Mouse (Mus musculus) heart, embryonic 10.5 days (tissue): ENCODE data around the gene Garnl3. TPM values are rescaled to one million over a fixed set of nuclear protein-coding genes. Genes with fewer than 3 reads are reported as not detected.
A peak's percentile ranks its signal among the peaks of the same experiment; 100 is the strongest.

ENCODE experiments used
- DNase-seq: peaks from one replicate; pipeline ENCODE4 v3.0.0-alpha.2; 2017; ENCODE audit warnings: low spot score
- H3K27ac ChIP-seq: fragments of 300-500 bp; sonication (generic); 2 replicates; pipeline ENCODE4 v1.5.1; 2016; ENCODE audit warnings: mild to moderate bottlenecking
- H3K27me3 ChIP-seq: fragments of 300-500 bp; sonication (generic); 2 replicates; pipeline ENCODE4 v1.6.1; 2016; ENCODE audit warnings: mild to moderate bottlenecking; ENCODE audit not compliant: poor library complexity, insufficient read depth, severe bottlenecking
- H3K36me3 ChIP-seq: fragments of 300-500 bp; sonication (generic); 2 replicates; pipeline ENCODE4 v1.6.1; 2016; ENCODE audit warnings: mild to moderate bottlenecking, moderate library complexity
- H3K4me1 ChIP-seq: fragments of 300-500 bp; sonication (generic); 2 replicates; pipeline ENCODE4 v1.6.1; 2016; ENCODE audit warnings: mild to moderate bottlenecking
- H3K4me3 ChIP-seq: fragments of 300-500 bp; sonication (generic); 2 replicates; pipeline ENCODE4 v1.5.1; 2016; ENCODE audit warnings: mild to moderate bottlenecking, moderate library complexity
- H3K9me3 ChIP-seq: fragments of 300-500 bp; sonication (generic); 2 replicates; pipeline ENCODE4 v1.6.1; 2016; ENCODE audit warnings: mild to moderate bottlenecking, moderate library complexity
- WGBS: fragments of 180-500 bp; shearing (Covaris S2); methylation state at CpG from one replicate; pipeline ENCODE4 v1.1.7; 2016; 5-methylcytosine and 5-hydroxymethylcytosine counted together
- polyA plus RNA-seq: library from polyadenylated mRNA; unstranded; fragments of >200 nt; fragmentation: Nextera tagmentation; extraction: Ambion mirVana; gene quantifications from 2 replicates; pipeline ENCODE4 v1.2.1, GENCODE M21; 2016

Garnl3 gene
- polyA plus RNA-seq, 1 experiment from 2014 or later = 10.5 TPM

DNA sequence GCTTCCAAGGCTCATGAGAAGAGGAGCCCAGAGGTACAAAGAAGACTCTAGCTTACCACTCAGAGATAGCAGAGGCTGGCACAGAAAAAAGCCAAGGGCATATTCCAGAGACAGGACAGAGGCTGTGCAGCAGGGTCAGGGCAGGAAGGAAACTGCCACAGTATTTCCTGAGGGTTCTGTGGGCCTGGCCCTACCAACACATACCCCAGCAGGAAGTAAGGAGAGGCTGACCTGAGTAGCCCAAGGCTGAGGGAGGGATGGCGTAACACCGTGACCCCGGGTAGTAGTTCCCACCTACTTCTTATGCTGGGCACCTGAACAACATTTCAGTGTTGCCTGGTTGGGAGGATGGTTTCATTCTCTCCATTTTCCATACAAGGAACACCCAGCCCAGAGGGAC lies 35.6 kb upstream of the Garnl3 start:
- H3K4me1 ChIP-seq = peaks cover 46% of the 10 kb centered on the region
- 79% methylated on average over 3 of the region's 3 CpGs for WGBS
- no peak overlapping the region for H3K4me3 ChIP-seq
- H3K36me3 ChIP-seq = no peaks in the 10 kb centered on the region
- no peaks in the 10 kb centered on the region for H3K9me3 ChIP-seq
- no peak for DNase-seq
- H3K27ac ChIP-seq = no peak overlapping the region; the same call in 1 of the 2 replicates
- H3K27me3 ChIP-seq = no peaks in the 10 kb centered on the region

DNA sequence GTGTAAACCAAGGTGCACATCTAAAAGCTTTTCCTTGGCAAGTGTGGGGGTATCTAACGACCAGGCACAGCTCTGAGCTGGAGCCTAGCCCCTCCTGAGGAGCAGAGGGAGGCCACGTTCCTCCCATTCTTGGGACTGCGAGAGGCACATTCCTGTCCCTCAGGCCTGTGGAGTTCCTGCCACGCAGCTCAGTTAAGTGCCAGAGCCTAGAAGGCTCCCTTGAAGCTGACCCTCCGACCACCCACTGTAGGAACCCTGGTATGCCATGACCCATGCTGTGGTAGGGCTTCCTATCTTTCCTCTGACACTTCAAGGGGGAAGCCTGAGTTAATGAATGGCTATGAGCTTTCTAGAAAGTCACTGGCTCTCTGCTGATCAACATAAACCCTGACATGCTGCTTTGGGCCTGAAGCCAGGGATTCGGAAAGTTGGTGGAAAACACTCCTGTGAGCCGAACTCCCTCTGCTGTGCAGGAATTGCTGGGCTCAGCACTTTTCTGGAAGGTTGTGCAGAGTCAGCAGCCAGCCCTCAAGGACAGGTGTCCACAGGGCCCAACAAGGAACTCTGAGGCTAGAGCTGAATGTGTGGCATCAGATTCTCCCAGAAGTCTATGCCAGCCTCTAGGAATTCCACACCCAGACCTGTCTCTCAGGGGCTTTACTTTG lies 34.4 kb upstream of the Garnl3 start:
- no peaks in the 10 kb centered on the region for H3K27me3 ChIP-seq
- H3K4me3 ChIP-seq = no peak overlapping the region
- no peak for DNase-seq
- WGBS = 31% methylated on average over 7 of the region's 7 CpGs
- H3K27ac ChIP-seq = peak overlapping the region; percentile 75
- peaks cover 50% of the 10 kb centered on the region for H3K4me1 ChIP-seq
- H3K36me3 ChIP-seq = no peaks in the 10 kb centered on the region
- H3K9me3 ChIP-seq = no peaks in the 10 kb centered on the region

DNA sequence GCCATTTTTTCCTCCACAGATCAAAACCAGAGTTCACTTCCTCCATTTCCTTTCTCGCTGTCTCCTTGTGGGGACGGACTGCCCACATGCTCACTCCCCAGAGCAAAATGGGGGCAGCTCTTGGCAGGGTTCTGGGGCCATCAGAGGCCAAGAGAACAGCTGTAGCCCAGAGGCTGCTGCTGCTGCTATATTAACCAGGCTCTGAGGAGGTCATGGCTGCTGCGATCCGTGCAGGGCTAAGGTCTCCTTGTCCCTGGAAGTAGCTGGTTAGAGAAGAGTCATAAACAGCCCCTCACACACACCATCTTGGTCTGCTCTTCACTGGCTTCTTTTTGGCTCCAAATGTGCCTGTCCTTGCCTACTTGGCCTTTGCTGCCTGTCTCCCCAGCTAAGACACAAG lies 33.8 kb upstream of the Garnl3 start:
- Histone ChIP-seq H3K27me3 (no peaks in the 10 kb centered on the region), H3K4me1 (peaks cover 54% of the 10 kb centered on the region), H3K36me3 (no peaks in the 10 kb centered on the region), H3K27ac (peak overlapping the region; percentile 75), H3K9me3 (no peaks in the 10 kb centered on the region), H3K4me3 (no peak overlapping the region)
- 72% methylated on average over 4 of the region's 4 CpGs for WGBS
- no peak for DNase-seq

DNA sequence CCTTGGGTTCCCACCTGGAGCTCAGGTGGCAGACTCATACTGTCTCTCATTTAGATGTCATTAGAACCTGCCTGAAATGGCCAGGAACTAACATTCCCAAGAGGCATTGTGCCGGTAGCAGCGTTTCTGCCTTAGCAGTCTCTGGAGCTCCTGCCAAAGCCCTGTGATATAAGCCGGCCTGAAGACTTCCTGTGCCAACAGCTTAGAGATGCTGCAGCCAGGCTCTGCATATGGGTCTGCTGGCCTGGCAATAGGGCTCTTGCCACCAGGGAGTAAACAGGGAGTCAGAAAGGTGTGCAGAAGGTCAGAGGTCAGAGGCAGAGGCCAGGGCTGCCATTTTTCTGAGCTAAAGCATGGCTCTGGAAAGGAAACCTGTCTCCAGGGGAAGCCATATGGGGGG lies 33.2 kb upstream of the Garnl3 start:
- peaks cover 59% of the 10 kb centered on the region for H3K4me1 ChIP-seq
- H3K36me3 ChIP-seq = no peaks in the 10 kb centered on the region
- DNase-seq = no peak
- H3K27me3 ChIP-seq = no peaks in the 10 kb centered on the region
- H3K4me3 ChIP-seq = no peak overlapping the region
- 53% methylated on average over 3 of the region's 3 CpGs for WGBS
- peak overlapping the region; percentile 75; the same call in 1 of the 2 replicates for H3K27ac ChIP-seq
- H3K9me3 ChIP-seq = no peaks in the 10 kb centered on the region

DNA sequence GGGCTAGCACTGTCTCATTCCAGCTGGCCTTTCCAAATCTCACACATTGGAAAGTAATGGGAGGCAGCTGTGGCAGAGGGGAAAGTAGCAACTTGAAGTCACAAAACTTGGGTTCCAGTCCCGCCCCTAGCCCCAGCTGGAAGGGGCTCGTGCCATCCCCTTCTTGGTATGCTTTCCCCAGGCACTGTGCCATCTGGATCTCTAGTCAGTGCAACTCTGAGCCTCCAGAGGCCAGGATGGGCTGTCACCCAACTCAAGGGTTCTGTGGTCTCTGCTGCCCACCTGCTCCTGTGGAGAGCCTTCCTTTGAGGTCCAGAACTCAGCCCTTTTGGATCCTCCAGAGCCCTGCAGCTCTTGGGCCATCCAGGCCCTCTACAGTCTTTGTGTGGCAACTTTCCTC lies 30.7 kb upstream of the Garnl3 start:
- DNase-seq = no peak
- Histone ChIP-seq H3K36me3 (no peaks in the 10 kb centered on the region), H3K27me3 (no peaks in the 10 kb centered on the region), H3K27ac (0 out of 2 replicates have a peak overlapping the region, but pooled peaks have one; percentile 6), H3K4me3 (no peak overlapping the region), H3K9me3 (no peaks in the 10 kb centered on the region), H3K4me1 (peaks cover 59% of the 10 kb centered on the region)
- 63% methylated on average over 2 of the region's 2 CpGs for WGBS

DNA sequence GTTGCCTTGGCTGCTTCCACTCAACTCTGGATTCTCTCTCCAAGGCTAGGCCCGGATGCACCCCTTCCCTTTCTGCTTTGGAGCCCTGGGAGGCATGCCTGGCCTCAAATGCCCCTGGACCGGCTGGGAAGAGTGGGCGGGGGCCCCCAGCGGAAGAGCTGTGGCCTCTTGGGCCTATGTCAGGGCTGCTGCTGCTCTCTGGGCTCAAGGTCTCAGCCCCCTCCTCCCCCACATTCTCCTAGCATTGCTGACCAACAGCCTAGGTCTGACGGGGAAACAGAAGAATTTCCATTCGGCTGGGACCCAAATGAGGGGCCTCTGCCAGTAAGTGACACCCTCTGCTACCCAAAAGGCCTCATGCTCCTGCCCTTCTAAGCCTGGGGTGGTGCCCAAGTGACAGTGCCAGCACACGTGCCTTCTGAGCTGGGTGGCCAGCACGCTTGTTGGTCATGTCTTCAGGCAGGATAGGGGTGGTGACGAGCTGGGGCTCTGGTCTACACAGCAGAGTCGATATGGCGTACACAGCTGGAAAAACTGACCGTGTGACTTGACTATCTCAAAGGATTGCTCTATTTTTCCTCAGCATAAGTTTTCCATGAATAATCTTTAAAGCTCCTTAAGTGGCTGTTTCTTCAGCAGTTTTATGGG lies 29.0 kb upstream of the Garnl3 start:
- H3K9me3 ChIP-seq = no peaks in the 10 kb centered on the region
- WGBS = 45% methylated on average over 12 of the region's 12 CpGs
- peaks cover 44% of the 10 kb centered on the region for H3K4me1 ChIP-seq
- peak overlapping the region; percentile 82 for H3K27ac ChIP-seq
- H3K27me3 ChIP-seq = no peaks in the 10 kb centered on the region
- no peaks in the 10 kb centered on the region for H3K36me3 ChIP-seq
- no peak for DNase-seq
- no peak overlapping the region for H3K4me3 ChIP-seq

DNA sequence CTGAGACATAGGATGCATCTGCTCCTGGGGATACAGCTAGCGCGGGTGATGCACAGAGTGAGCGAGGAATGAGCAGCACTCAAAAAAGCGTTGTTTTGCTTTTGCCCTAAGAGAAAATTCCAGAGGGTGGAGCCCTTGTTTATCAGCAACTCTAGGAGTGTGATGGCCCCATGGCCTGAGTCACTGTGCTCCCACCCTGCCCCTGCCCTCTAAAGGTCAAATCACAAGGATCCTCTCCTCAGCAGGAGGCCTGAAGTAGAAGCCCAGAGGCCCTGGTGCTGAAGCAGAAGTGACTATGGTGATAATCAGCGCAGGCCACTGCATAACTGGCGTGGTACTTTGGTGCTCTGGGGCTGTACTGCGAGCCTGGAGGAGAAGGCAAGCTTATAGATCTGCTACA lies 28.1 kb upstream of the Garnl3 start:
- Histone ChIP-seq H3K27me3 (no peaks in the 10 kb centered on the region), H3K4me3 (no peak overlapping the region), H3K36me3 (no peaks in the 10 kb centered on the region), H3K27ac (peak overlapping the region; percentile 82), H3K9me3 (no peaks in the 10 kb centered on the region), H3K4me1 (peaks cover 35% of the 10 kb centered on the region)
- 40% methylated on average over 7 of the region's 7 CpGs for WGBS
- no peak for DNase-seq

DNA sequence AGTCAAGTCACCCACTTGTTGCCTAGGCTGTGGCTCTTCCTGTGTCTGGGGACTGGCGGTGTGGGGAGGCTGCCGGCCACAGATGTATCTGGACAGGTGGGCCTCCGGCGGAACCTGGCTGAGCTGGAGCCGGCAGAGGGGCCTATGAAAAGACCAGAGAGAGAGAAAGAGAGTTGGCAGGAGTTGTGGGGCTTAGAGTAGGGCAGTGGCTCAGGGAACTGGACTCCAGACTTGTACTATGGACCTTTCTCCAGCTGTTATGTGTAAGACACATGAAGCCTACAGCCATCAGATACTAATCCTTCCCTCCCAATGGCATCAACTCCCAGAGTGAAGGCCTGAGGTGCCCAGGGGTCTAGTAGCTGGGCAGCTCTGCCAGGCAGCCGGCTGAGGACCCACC lies 27.4 kb upstream of the Garnl3 start:
- Histone ChIP-seq H3K4me3 (no peak overlapping the region), H3K9me3 (no peaks in the 10 kb centered on the region), H3K36me3 (no peaks in the 10 kb centered on the region), H3K27me3 (no peaks in the 10 kb centered on the region), H3K27ac (peak overlapping the region; percentile 82), H3K4me1 (peaks cover 33% of the 10 kb centered on the region)
- WGBS = 87% methylated on average over 6 of the region's 6 CpGs
- DNase-seq = no peak

DNA sequence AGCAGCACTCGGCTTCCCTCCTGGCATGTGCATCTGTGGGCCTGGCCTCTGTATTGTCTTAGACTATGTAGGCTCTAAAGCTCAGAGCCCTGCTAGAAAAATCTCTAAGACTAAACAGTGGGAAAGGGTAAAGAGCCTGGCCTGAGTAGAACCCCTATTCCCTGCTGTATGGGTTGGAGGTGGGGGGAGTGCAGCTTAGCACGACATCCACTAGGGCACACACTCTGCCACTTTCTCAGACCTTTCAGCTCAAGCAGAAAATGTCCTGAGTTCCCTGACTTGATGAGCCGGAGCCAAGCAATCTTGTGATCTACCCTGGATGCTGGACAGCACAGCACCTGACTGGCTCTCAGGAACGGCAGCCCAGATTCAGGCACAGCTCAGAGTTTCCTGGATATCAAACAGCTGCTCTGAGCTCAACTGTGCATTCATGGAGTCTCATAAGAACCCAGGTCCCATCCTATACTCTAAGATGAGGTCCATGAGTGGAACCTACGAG lies 24.9 kb upstream of the Garnl3 start:
- H3K4me3 ChIP-seq = no peak overlapping the region
- no peak overlapping the region for H3K27ac ChIP-seq

DNA sequence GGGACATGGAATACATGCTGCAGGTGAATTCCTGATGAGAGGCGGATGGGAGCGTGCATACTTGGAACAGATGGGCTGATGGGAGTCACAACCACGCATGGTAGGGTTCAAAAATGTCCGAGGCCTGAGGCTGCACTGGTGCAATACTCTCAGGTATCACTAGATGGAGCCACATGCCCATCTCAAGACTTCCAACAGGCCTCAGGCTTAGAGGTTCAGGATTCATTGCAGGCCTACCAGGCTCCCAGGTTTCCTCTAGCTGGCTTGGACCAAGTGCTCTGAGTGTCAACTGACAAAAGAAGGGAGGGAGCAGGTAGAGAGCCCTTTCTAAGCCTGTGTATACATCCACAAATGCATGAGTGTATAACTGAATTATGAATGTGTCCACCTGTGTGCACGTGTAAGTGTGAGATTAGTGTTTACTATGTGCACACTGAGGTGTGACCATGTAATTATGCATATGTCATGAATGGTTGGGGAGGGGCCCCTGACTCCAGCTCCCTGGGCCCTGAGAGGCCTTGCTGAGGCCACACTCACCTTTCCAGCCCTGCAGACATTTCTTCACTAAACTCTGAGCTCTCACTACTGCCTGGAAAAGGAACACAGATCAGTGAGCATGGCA lies 23.4 kb upstream of the Garnl3 start:
- no peaks in the 10 kb centered on the region for H3K36me3 ChIP-seq
- H3K9me3 ChIP-seq = no peaks in the 10 kb centered on the region
- no peaks in the 10 kb centered on the region for H3K27me3 ChIP-seq
- H3K4me3 ChIP-seq = no peak overlapping the region
- peak; percentile 84 for DNase-seq
- peak overlapping the region; percentile 31; the same call in 1 of the 2 replicates for H3K27ac ChIP-seq
- peaks cover 19% of the 10 kb centered on the region for H3K4me1 ChIP-seq
- 32% methylated on average over 5 of the region's 5 CpGs for WGBS

More for the DNA sequence above, 24.9 kb upstream of the Garnl3 start:
- Histone ChIP-seq H3K36me3 (no peaks in the 10 kb centered on the region), H3K9me3 (no peaks in the 10 kb centered on the region), H3K27me3 (no peaks in the 10 kb centered on the region), H3K4me1 (peaks cover 33% of the 10 kb centered on the region)
- WGBS = 67% methylated on average over 5 of the region's 5 CpGs
- DNase-seq = no peak

DNA sequence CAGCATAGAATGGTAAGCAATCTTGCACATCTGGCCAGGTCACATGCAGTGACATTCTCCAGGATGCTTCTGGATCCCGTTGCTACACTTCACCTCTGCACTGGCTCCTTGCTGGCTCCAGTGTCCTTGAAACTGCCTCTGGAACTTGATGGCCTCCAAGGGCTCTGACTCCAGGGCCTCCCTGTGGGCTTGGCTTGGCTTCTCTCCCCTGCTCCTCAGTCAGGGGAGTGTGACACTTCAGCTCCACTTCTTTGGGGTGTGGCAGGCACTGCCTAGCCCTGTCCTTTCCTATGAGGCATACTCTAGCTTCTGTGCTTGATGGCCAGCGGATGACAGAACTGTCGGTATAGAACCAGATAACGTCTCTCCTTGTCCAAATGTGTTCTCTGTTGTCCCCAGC lies 15.5 kb upstream of the Garnl3 start:
- Histone ChIP-seq H3K4me3 (no peak overlapping the region), H3K27me3 (no peaks in the 10 kb centered on the region), H3K4me1 (peaks cover 28% of the 10 kb centered on the region), H3K36me3 (no peaks in the 10 kb centered on the region), H3K27ac (no peak overlapping the region), H3K9me3 (no peaks in the 10 kb centered on the region)
- no peak for DNase-seq
- WGBS = 67% methylated on average over 4 of the region's 4 CpGs

DNA sequence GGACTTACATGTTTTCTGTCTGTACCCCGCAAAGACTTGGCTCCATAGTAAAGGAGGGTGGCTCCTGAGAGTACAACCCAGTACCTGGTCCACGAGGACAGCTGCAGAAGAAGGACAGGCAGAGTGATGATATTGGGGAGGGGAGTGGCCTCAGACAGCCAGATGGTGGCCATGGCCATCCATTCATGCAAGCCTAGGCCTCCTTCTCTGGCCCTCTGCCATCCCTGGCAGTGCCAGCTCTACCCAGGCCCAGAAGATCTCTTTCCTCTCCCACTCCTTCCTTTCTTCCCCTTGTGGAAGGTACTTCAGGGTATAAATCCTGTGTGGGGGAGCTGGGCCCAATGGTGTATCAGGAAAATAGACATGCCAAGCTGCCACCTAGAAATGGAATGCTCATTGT lies 11.8 kb upstream of the Garnl3 start:
- no peaks in the 10 kb centered on the region for H3K9me3 ChIP-seq
- no peak overlapping the region for H3K27ac ChIP-seq
- no peak for DNase-seq
- no peaks in the 10 kb centered on the region for H3K27me3 ChIP-seq
- H3K4me3 ChIP-seq = no peak overlapping the region
- peaks cover 28% of the 10 kb centered on the region for H3K4me1 ChIP-seq
- WGBS = 81% methylated on average over 2 of the region's 2 CpGs
- H3K36me3 ChIP-seq = no peaks in the 10 kb centered on the region

DNA sequence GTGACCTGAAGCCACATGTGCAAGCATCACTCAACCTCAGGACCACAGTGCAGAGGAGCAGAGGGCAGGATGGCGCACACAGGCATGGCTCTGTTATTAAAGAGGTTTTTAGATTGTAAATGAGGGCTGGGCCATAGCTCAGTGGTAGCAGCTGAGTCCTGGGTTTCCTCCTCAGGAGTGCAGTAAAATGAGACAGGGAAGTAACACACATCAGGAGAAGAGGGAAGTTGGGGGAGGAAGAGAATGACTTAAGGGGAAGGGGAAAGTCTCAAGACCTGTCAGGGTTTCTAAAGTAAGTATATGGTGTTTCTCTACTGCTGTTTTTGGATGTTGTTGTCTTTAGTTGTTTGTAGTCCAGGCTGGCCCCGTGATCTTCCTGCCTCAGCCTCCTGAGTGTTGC lies 7.0 kb upstream of the Garnl3 start:
- no peak overlapping the region for H3K27ac ChIP-seq
- no peak for DNase-seq
- no peaks in the 10 kb centered on the region for H3K9me3 ChIP-seq
- H3K36me3 ChIP-seq = no peaks in the 10 kb centered on the region
- H3K27me3 ChIP-seq = peaks cover 9% of the 10 kb centered on the region
- H3K4me1 ChIP-seq = no peaks in the 10 kb centered on the region
- 77% methylated on average over 2 of the region's 2 CpGs for WGBS
- H3K4me3 ChIP-seq = no peak overlapping the region
